Mouse (Mus musculus): Measurements from ENCODE around the gene Ceacam16. TPM values are rescaled to one million over a fixed set of nuclear protein-coding genes. Genes with fewer than 3 reads are reported as not detected.

Gene Ceacam16
- total RNA-seq, 2 experiments from 2014 or later, result not detected

- no peak for DNase-seq (ENCODE audit: low spot score in 2 of 2)
These were observed 42.7 kb downstream of the Ceacam16 start for GRCm38 (mm10) chr7:19818440-19818839.

DNA sequence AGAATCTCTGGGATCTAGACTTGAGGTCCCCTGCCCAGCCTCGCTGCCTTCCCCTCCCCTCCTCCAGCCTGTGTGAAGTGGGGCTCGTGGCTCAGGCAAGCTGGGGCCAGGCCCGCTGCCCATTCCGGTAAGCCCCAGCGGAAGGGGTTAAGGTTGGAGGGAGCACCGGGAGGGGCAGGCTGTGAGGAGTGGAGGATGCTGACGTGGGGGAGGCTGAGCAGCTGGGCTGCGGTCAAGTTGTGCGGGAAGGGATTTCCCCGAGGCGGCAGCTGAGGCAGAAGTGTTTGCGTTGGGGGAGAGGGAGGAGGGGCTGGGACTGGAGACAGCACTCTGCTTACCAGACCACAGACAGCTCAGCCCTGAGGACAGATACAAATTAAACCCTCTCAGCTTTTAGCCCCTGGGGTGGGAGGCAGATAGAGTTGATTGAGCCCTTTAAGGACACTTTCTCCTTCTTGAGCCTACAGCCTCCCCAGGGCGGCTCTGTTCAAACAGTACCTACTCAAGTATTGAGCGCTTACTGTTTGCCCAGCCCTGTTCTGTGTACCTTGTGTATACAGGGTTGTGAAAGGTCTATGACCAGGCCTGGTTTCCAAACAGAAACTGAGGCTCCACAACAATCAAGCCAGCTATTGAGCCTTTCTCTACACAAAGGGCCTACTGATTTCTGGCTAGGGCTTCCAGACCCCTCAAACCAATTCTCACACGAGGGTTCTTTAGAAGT lies 43.6 kb downstream of the Ceacam16 start:
- peak in 1 of 2 experiments; percentile 13 for DNase-seq (ENCODE audit: low spot score in 2 of 2)

DNA sequence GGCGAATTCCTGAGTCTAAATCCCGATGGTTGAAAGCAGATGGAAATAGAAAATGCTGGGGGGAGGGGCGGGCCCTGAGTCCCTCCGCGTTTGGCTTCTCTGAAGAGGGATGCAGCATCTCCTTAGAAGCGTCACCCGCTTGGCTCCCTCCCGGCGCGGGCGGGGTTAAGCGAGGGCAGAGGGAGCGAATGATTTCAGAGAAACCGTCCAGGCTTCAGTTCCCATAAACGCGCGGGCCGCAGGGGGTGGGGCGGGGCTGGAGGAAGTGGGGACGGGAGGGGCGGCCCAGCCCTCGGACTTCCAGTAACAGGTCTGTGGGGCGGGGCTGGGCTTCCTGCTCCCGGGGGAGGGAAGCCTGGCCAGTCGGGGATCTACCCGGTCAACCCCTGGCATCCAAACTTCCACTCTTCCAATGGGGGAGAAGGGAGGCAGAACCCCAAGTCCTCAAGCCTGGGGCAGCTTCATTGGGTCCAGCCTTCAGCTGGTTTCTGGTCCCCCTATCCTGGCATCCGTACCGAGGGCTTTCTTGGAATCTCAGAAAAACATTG lies 44.8 kb downstream of the Ceacam16 start:
- DNase-seq (ENCODE audit: low spot score in 2 of 2), result peak in 1 of 2 experiments; percentile 28

DNA sequence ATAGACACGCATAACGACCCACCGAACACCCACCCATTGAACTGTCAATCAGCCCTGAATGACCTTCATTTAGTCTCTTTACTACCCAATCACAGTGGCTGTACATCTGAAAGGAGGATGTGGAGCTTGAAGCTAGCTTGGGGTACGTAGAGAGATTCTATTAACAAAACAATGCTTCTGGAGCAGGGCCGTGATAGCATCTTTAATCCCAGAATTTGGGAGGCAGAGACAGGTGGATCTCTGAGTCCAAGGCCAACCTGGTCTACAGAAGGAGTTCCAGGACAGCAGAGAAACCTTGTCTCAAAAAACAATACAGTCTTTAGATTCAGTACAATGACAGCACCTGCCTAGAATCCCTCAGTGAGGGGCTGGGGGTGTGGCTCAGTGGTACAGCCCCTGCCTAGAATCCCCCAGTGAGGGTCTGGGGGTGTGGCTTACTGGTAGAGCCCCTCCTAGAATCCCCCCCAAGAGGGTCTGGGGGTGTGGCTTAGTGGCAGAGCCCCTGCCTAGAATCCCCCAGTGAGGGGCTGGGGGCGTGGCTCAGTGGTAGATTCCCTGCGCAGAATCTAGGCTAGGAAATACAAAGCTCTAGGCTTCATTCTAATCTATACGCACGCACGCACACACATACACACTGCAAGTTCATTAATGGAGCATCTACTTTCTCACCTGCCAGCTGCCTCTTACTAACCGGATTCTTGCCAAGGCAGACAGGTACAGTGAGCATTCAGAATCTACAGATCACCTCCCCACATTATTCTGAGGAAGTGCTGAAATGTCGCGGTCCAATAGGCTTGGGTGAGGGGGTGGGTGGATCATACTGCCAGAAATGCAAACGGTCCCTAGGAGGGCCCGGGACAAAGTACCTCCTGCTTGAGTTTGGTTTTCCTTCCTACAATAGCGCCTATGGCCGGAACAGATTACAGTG lies 45.5 kb downstream of the Ceacam16 start:
- DNase-seq (ENCODE audit: low spot score in 2 of 2), result no peak

DNA sequence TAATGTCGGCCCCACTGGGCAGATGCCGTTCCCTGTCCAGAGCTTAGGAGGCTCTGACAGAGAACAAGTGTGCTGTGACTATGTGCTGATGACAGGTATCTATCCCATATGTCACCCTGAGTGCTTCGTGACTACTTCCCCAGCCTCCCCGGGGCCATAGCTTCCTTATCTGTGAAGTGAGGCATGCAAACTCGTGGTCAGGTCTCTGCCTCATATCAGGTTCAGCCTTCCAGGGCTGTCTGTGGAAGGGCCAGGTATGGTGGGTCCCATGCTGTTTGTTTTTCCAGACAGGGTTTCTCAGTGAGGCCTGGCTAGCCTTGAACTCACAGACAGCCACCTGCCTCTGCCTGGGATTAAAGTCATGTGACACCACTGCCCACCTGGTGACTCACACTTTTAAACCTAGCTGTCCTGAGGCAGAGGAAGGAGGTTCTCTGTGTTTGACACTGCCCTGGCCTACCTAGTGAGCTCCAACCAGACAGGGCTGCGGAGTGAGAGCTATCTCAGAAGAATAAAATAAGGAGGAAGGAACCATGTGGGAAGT lies 47.4 kb downstream of the Ceacam16 start:
- no peak for DNase-seq (ENCODE audit: low spot score in 2 of 2)

GRCm38 (mm10) chr7:19813161-19813560 lies 47.9 kb downstream of the Ceacam16 start:
- no peak for DNase-seq (ENCODE audit: low spot score in 2 of 2)

DNA sequence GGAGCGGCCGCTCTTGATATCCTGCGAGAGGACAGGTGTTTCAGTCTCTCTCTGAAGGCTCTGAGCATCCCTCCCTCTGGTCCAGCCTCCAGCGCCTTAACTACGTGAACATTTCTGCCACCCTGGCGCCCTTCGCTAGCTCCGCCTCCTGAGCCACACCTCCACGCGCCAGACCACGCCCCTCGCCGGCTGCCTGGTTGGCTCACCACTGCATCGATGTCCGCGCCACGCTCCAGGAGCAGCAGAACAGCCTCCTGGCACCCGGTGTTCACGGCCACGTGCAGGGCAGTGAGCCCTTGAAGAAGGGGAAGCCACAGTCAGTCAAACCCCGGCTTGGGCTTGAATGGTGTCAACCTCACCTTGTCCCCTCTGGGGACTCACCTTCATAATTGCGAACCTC lies 50.0 kb downstream of the Ceacam16 start:
- no peak for DNase-seq (ENCODE audit: low spot score in 2 of 2)

- no peak for DNase-seq (ENCODE audit: low spot score in 2 of 2)
These were observed 51.7 kb downstream of the Ceacam16 start for GRCm38 (mm10) chr7:19809369-19809768.

- DNase-seq (ENCODE audit: low spot score in 2 of 2), result no peak
These were observed 54.6 kb downstream of the Ceacam16 start for GRCm38 (mm10) chr7:19806356-19806969.

DNA sequence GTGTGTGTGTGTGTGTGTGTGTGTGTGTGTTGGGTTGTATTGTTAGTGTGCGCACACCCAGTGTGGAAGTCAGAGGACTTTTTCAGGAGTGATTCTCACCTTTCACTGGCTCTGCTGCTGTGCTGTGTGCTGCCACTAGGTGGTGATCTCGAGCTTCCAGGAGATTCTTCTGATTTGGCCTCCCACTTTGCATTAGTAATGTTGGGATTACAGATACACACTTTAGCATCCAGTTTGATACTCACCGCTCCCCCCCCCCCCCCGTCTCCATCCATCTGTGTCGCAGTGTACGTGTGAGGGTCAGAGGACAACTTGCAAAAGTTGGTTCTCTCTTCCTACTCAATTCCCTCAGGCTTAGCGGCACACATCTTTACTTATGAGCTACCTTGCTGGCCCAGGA lies 58.1 kb downstream of the Ceacam16 start:
- peak; percentile 56 to 76 for DNase-seq (ENCODE audit: low spot score in 2 of 2)

Other genes with a start within 250 kb of the Ceacam16 start
- gene Relb, start 231.9 kb downstream of the Ceacam16 start, total RNA-seq (2021), result 10 to 100 TPM in 1 of 2 experiments, 1 to 10 TPM in 1; 9.9 to 10.5 TPM
- gene Clptm1, start 196.3 kb downstream of the Ceacam16 start, total RNA-seq (2021), result 100 to 1,000 TPM; 151 to 160 TPM
- gene Apoc2, start 183.4 kb downstream of the Ceacam16 start, total RNA-seq (2021), result not detected
- not detected for gene Gm44805, start 179.9 kb downstream of the Ceacam16 start, total RNA-seq (2021)
- not detected for gene Apoc4, start 179.8 kb downstream of the Ceacam16 start, total RNA-seq (2021)
- gene Apoc1, start 168.6 kb downstream of the Ceacam16 start, total RNA-seq (2021), result 1 to 10 TPM; 6.1 to 6.8 TPM
- gene Apoe, start 162.1 kb downstream of the Ceacam16 start, total RNA-seq (2021), result 1,000 to 10,000 TPM; 2,679 to 2,697 TPM
- 100 to 1,000 TPM; 105 to 115 TPM for gene Tomm40, start 145.9 kb downstream of the Ceacam16 start, total RNA-seq (2021)
- gene Nectin2, start 110.8 kb downstream of the Ceacam16 start, total RNA-seq (2021), result 10 to 100 TPM; 11.6 to 12.7 TPM
- gene Bcam, start 90.3 kb downstream of the Ceacam16 start, total RNA-seq (2021), result 10 to 100 TPM in 1 of 2 experiments, 1 to 10 TPM in 1; 8.8 to 14.0 TPM
- not detected for gene Cblc, start 64.5 kb downstream of the Ceacam16 start, total RNA-seq (2021)
- gene Bcl3, start 38.5 kb downstream of the Ceacam16 start, total RNA-seq (2021), result under 1 TPM; 0.38 to 0.78 TPM
- gene Gm19345, start 9.3 kb downstream of the Ceacam16 start, total RNA-seq (2021), result 1 to 10 TPM; 3.0 to 3.3 TPM
- gene Ceacam19, start 26.7 kb upstream of the Ceacam16 start, total RNA-seq (2021), result not detected
- 10 to 100 TPM; 10.4 to 11.3 TPM for gene Pvr, start 59.9 kb upstream of the Ceacam16 start, total RNA-seq (2021)
- gene Igsf23, start 89.5 kb upstream of the Ceacam16 start, total RNA-seq (2021), result not detected
- not detected for gene Ceacam20, start 104.1 kb upstream of the Ceacam16 start, total RNA-seq (2021)
- gene Nlrp9b, start 130.2 kb upstream of the Ceacam16 start, total RNA-seq (2021), result not detected
- not detected for gene Vmn1r91, start 238.4 kb upstream of the Ceacam16 start, total RNA-seq (2021)

Measured in layer of hippocampus, postnatal 14 days (tissue).